ENCODE assay signal across 8 mouse cellular contexts in genomic region chr15:99139669-99140068, GRCm38 (mm10). TPM values are rescaled to one million over a fixed set of nuclear protein-coding genes. Genes with fewer than 3 reads are reported as not detected.
DNase-seq lines count a peak whose midpoint lies in the region; ATAC-seq and TF ChIP-seq lines count a peak whose summit lies in the region.

No protein-coding gene starts in this region.

- dilution Hi-C loops in CH12.LX (cut with MboI; ENCODE audit: extremely low pct_ligation_motif_present, extremely low pct_unique_long_range_greater_than_20kb, low sequenced_read_pairs), result no loop called here

- H3K27ac ChIP-seq in CH12.LX (ENCODE audit: insufficient read depth, low read depth), result no peak overlapping the region
- H3K27ac ChIP-seq in forebrain, postnatal 0 days (ENCODE audit: low read depth, low read length), result peak overlapping the region; percentile 57; the same call in 1 of the 2 replicates
- no peak overlapping the region for H3K27ac ChIP-seq in intestine, postnatal 0 days (ENCODE audit: low read depth, low read length)
- no peak overlapping the region for H3K27ac ChIP-seq in midbrain, postnatal 0 days (ENCODE audit: low read depth, low read length)

- no peaks in the 10 kb centered on the region for H3K27me3 ChIP-seq in CH12.LX (replicated peaks)
- no peaks in the 10 kb centered on the region for H3K27me3 ChIP-seq in forebrain, postnatal 0 days (ENCODE audit: insufficient read depth, low read length)
- no peaks in the 10 kb centered on the region for H3K27me3 ChIP-seq in intestine, postnatal 0 days (replicated peaks; ENCODE audit: control insufficient read depth, insufficient read depth, low read length)
- H3K27me3 ChIP-seq in midbrain, postnatal 0 days (ENCODE audit: insufficient read depth, low read length), result no peaks in the 10 kb centered on the region

- ATAC-seq in forebrain, postnatal 0 days, result no peak; the same call in 1 of the 2 replicates
- ATAC-seq in intestine, postnatal 0 days, result no peak
- ATAC-seq in midbrain, postnatal 0 days (ENCODE audit: low FRiP score), result no peak

- peaks cover 0 to 78% of the 10 kb centered on the region in 2 experiments for H3K36me3 ChIP-seq in CH12.LX (replicated peaks in 1 of 2; ENCODE audit: control insufficient read depth in 1 of 2, insufficient read depth in 1 of 2, low read length in 1 of 2)
- no peaks in the 10 kb centered on the region for H3K36me3 ChIP-seq in forebrain, postnatal 0 days (ENCODE audit: insufficient read depth)
- H3K36me3 ChIP-seq in intestine, postnatal 0 days (ENCODE audit: control insufficient read depth, insufficient read depth), result no peaks in the 10 kb centered on the region
- no peaks in the 10 kb centered on the region for H3K36me3 ChIP-seq in midbrain, postnatal 0 days (ENCODE audit: insufficient read depth, low read length)

- peak; percentile 76 to 85 for TF ChIP-seq CTCF in CH12.LX (conservative IDR thresholded peaks at IDR 0.05 in 1 of 2, IDR thresholded peaks at IDR 0.05 in 1 of 2; ENCODE audit: low read depth in 2 of 2, low read length in 2 of 2)
- peak; percentile 75 for TF ChIP-seq CTCF in forebrain, postnatal 0 days (IDR thresholded peaks at IDR 0.05; ENCODE audit: low read depth)
- TF ChIP-seq CTCF in intestine, postnatal 0 days (IDR thresholded peaks at IDR 0.05; ENCODE audit: low read depth), result peak; percentile 81
- TF ChIP-seq CTCF in midbrain, postnatal 0 days (IDR thresholded peaks at IDR 0.05), result peak; percentile 81

- no peak overlapping the region for H3K9ac ChIP-seq in CH12.LX (ENCODE audit: insufficient read depth, low read depth)
- no peak overlapping the region for H3K9ac ChIP-seq in forebrain, postnatal 0 days
- H3K9ac ChIP-seq in intestine, postnatal 0 days (ENCODE audit: low read depth, low read length), result no peak overlapping the region
- no peak overlapping the region for H3K9ac ChIP-seq in midbrain, postnatal 0 days (replicated peaks; ENCODE audit: low read length, poor library complexity, severe bottlenecking)

- no peak for TF ChIP-seq EP300 in CH12.LX (IDR thresholded peaks at IDR 0.05; ENCODE audit: low read length)

- peaks cover 0 to 3% of the 10 kb centered on the region in 2 experiments; a peak in 1 of 4 replicates for H3K4me1 ChIP-seq in CH12.LX (ENCODE audit: control insufficient read depth in 1 of 2, insufficient read depth in 2 of 2)
- H3K4me1 ChIP-seq in forebrain, postnatal 0 days (ENCODE audit: insufficient read depth), result no peaks in the 10 kb centered on the region
- H3K4me1 ChIP-seq in intestine, postnatal 0 days (replicated peaks; ENCODE audit: control insufficient read depth, insufficient read depth, low read length), result no peaks in the 10 kb centered on the region
- no peaks in the 10 kb centered on the region for H3K4me1 ChIP-seq in midbrain, postnatal 0 days (ENCODE audit: insufficient read depth, low read length)

- WGBS in forebrain, postnatal 0 days, result 68% methylated on average over 6 of the region's 6 CpGs
- 65% methylated on average over 6 of the region's 6 CpGs for WGBS in intestine, postnatal 0 days
- 55% methylated on average over 6 of the region's 6 CpGs for WGBS in midbrain, postnatal 0 days

- no peak overlapping the region for H3K4me2 ChIP-seq in CH12.LX (ENCODE audit: insufficient read depth, low read depth, poor library complexity, severe bottlenecking)
- no peak overlapping the region for H3K4me2 ChIP-seq in forebrain, postnatal 0 days (ENCODE audit: low read depth)
- no peak overlapping the region for H3K4me2 ChIP-seq in intestine, postnatal 0 days (replicated peaks; ENCODE audit: low read depth)
- no peak overlapping the region for H3K4me2 ChIP-seq in midbrain, postnatal 0 days (ENCODE audit: low read depth, low read length, poor library complexity, severe bottlenecking)

- peak; percentile 23 for DNase-seq in layer of hippocampus, adult 11-12 months (ENCODE audit: low spot score)
- no peak for DNase-seq in layer of hippocampus, postnatal 14 days (ENCODE audit: low spot score in 2 of 2)
- peak; percentile 61 for DNase-seq in CH12.LX (ENCODE audit: extremely low read depth)
- peak; percentile 17 for DNase-seq in c-Kit-negative CD71-positive TER-119-positive erythroid progenitor cells, embryonic 14.5 days (ENCODE audit: low read depth, low spot score)
- DNase-seq in forebrain, postnatal 0 days, result peak; percentile 52
- DNase-seq in midbrain, postnatal 0 days (ENCODE audit: low spot score), result peak; percentile 52
- no peak for DNase-seq in urinary bladder, adult 2 months (ENCODE audit: low spot score)

- H3K4me3 ChIP-seq in CH12.LX (replicated peaks in 1 of 3; ENCODE audit: low read depth in 2 of 3, low read length in 2 of 3, poor library complexity in 1 of 3), result no peak overlapping the region
- no peak overlapping the region for H3K4me3 ChIP-seq in forebrain, postnatal 0 days (ENCODE audit: low read depth, low read length)
- no peak overlapping the region for H3K4me3 ChIP-seq in intestine, postnatal 0 days (ENCODE audit: low read depth, low read length)
- no peak overlapping the region for H3K4me3 ChIP-seq in midbrain, postnatal 0 days (ENCODE audit: low read depth, low read length)

- in situ Hi-C loops in CH12.LX (cut with MboI; ENCODE audit: low pct_ligation_motif_present, low pct_unique_long_range_greater_than_20kb, low sequenced_read_pairs), result no loop called here

- TF ChIP-seq RAD21 in CH12.LX (IDR thresholded peaks at IDR 0.05; ENCODE audit: low read depth, low read length), result peak; percentile 42

- H3K9me3 ChIP-seq in CH12.LX (replicated peaks; ENCODE audit: low read length), result peaks cover 6% of the 10 kb centered on the region
- H3K9me3 ChIP-seq in forebrain, postnatal 0 days (ENCODE audit: low read length), result no peaks in the 10 kb centered on the region
- H3K9me3 ChIP-seq in intestine, postnatal 0 days (ENCODE audit: control insufficient read depth), result no peaks in the 10 kb centered on the region
- no peaks in the 10 kb centered on the region for H3K9me3 ChIP-seq in midbrain, postnatal 0 days (ENCODE audit: low read length)

- H3K79me2 ChIP-seq in CH12.LX (replicated peaks; ENCODE audit: control insufficient read depth, extremely low read depth, insufficient read depth, poor library complexity, severe bottlenecking), result peaks cover 8% of the 10 kb centered on the region; the same call in 1 of the 2 replicates

- TF ChIP-seq POLR2A in CH12.LX (IDR thresholded peaks at IDR 0.05; ENCODE audit: low read depth, low read length), result no peak

TF ChIP-seq in CH12.LX, 34 proteins besides CTCF, POLR2A, EP300 and RAD21:
- TF ChIP-seq ZKSCAN1 (IDR thresholded peaks at IDR 0.05; ENCODE audit: borderline replicate concordance, low read depth, low read length), result no peak
- no peak for TF ChIP-seq ELF1 (IDR thresholded peaks at IDR 0.05; ENCODE audit: low read depth, low read length)
- TF ChIP-seq SMC3 (IDR thresholded peaks at IDR 0.05; ENCODE audit: low read depth, low read length), result peak; percentile 72
- no peak for TF ChIP-seq JUND (conservative IDR thresholded peaks at IDR 0.05; ENCODE audit: low read depth, low read length)

RNA-seq across cellular contexts. Expression of gene Spats2, which starts 14.0 kb away (rescaled TPM):
- total RNA-seq in layer of hippocampus, postnatal 14 days (2021), result 10 to 100 TPM; 35.2 to 38.6 TPM
- 26.5 and 27.1 TPM in 2 replicates for total RNA-seq in CH12.LX (2012; rRNA removed)
- 68.3 and 81.0 TPM in 2 replicates for total RNA-seq in CH12.LX (2014; rRNA removed)
- 79.5 and 81.0 TPM in 2 replicates for polyA plus RNA-seq in CH12.LX (2012; ENCODE audit: insufficient read length, low read depth)
- 28.9 and 29.6 TPM in 2 replicates for total RNA-seq in forebrain, postnatal 0 days (2014; rRNA removed)
- polyA plus RNA-seq in forebrain, postnatal 0 days (2015; fragmentation: Nextera tagmentation; extraction: Ambion mirVana), result 21.8 and 24.4 TPM in 2 replicates
- 14.3 and 16.0 TPM in 2 replicates for polyA plus RNA-seq in intestine, postnatal 0 days (2015; fragmentation: Nextera tagmentation; extraction: Ambion mirVana)
- 27.8 and 31.8 TPM in 2 replicates for total RNA-seq in midbrain, postnatal 0 days (2014; rRNA removed)
- polyA plus RNA-seq in midbrain, postnatal 0 days (2015; fragmentation: Nextera tagmentation; extraction: Ambion mirVana), result 17.7 and 19.5 TPM in 2 replicates
- polyA plus RNA-seq in urinary bladder, adult 2 months (2012; rRNA removed), result 14.2 and 14.3 TPM in 2 replicates

RNA-seq across cellular contexts. Expression of gene Dnajc22, which starts 46.7 kb away (rescaled TPM):
- total RNA-seq in layer of hippocampus, postnatal 14 days (2021), result under 1 TPM in 1 of 2 experiments, not detected in 1; 0.28 TPM
- total RNA-seq in CH12.LX (2012; rRNA removed), result 10.0 and 10.6 TPM in 2 replicates
- total RNA-seq in CH12.LX (2014; rRNA removed), result 20.4 and 24.2 TPM in 2 replicates
- polyA plus RNA-seq in CH12.LX (2012; ENCODE audit: insufficient read length, low read depth), result 12.4 and 14.5 TPM in 2 replicates
- total RNA-seq in forebrain, postnatal 0 days (2014; rRNA removed), result 0.38 and 0.71 TPM in 2 replicates
- 0.15 and 0.51 TPM in 2 replicates for polyA plus RNA-seq in forebrain, postnatal 0 days (2015; fragmentation: Nextera tagmentation; extraction: Ambion mirVana)
- polyA plus RNA-seq in intestine, postnatal 0 days (2015; fragmentation: Nextera tagmentation; extraction: Ambion mirVana), result 52.9 and 55.7 TPM in 2 replicates
- total RNA-seq in midbrain, postnatal 0 days (2014; rRNA removed), result 0.61 and 0.88 TPM in 2 replicates
- 1.3 and 1.6 TPM in 2 replicates for polyA plus RNA-seq in midbrain, postnatal 0 days (2015; fragmentation: Nextera tagmentation; extraction: Ambion mirVana)
- 0.10 TPM in 1 of 2 replicates, not detected in the other for polyA plus RNA-seq in urinary bladder, adult 2 months (2012; rRNA removed)

RNA-seq across cellular contexts. Expression of gene C1ql4, which starts 52.1 kb away (rescaled TPM):
- under 1 TPM in 1 of 2 experiments, not detected in 1; 0.44 TPM for total RNA-seq in layer of hippocampus, postnatal 14 days (2021)
- total RNA-seq in CH12.LX (2012; rRNA removed), result 0.08 TPM in 1 of 2 replicates, not detected in the other
- total RNA-seq in CH12.LX (2014; rRNA removed), result not detected in 2 replicates
- polyA plus RNA-seq in CH12.LX (2012; ENCODE audit: insufficient read length, low read depth), result not detected in 2 replicates
- 0.23 and 0.48 TPM in 2 replicates for total RNA-seq in forebrain, postnatal 0 days (2014; rRNA removed)
- polyA plus RNA-seq in forebrain, postnatal 0 days (2015; fragmentation: Nextera tagmentation; extraction: Ambion mirVana), result 0.40 TPM in 1 of 2 replicates, not detected in the other
- 0.10 and 0.17 TPM in 2 replicates for polyA plus RNA-seq in intestine, postnatal 0 days (2015; fragmentation: Nextera tagmentation; extraction: Ambion mirVana)
- total RNA-seq in midbrain, postnatal 0 days (2014; rRNA removed), result 17.7 and 21.1 TPM in 2 replicates
- polyA plus RNA-seq in midbrain, postnatal 0 days (2015; fragmentation: Nextera tagmentation; extraction: Ambion mirVana), result 8.5 and 9.2 TPM in 2 replicates
- not detected in 2 replicates for polyA plus RNA-seq in urinary bladder, adult 2 months (2012; rRNA removed)

Comparison
In these comparisons a context has a peak if more than half of its experiments do, and no peak if none do; other contexts are left out.
1. DNase-seq: peak in layer of hippocampus, adult 11-12 months (single experiment), CH12.LX (single experiment), c-Kit-negative CD71-positive TER-119-positive erythroid progenitor cells, embryonic 14.5 days (single experiment), forebrain, postnatal 0 days (single experiment) and midbrain, postnatal 0 days (single experiment); none in layer of hippocampus, postnatal 14 days (0 of 2) and urinary bladder, adult 2 months (single experiment).
2. Peak in every context shown above with its lines, with median percentiles within 50 percentile points of each other: CTCF ChIP-seq.